Mouse (Mus musculus) limb, embryonic 12.5 days (tissue): Measurements from ENCODE around the gene Stambp. TPM values are rescaled to one million over a fixed set of nuclear protein-coding genes. Genes with fewer than 3 reads are reported as not detected.
"Not testable (repeated sequence)": the region's sequence is repeated elsewhere in the genome, so short reads cannot be mapped to it uniquely, and the experiment has no call there.

Source experiments
- ATAC-seq: fragments of 200-750 bp; cut with Nextera tagmentation; 2 replicates; pipeline ENCODE4 v1.8.0; 2017; ENCODE audit warnings: low read depth, moderate TSS enrichment; ENCODE audit not compliant: insufficient number of reproducible peaks, insufficient read depth, low FRiP score, low TSS enrichment
- H3K27ac ChIP-seq: fragments of 300-500 bp; sonication (generic); 2 replicates; pipeline ENCODE4 v1.5.1; 2016; ENCODE audit warnings: mild to moderate bottlenecking, moderate library complexity
- H3K27me3 ChIP-seq: fragments of 300-500 bp; sonication (generic); 2 replicates; pipeline ENCODE4 v1.6.1; 2016; ENCODE audit warnings: mild to moderate bottlenecking, moderate library complexity
- H3K36me3 ChIP-seq: fragments of 300-500 bp; sonication (generic); 2 replicates; pipeline ENCODE4 v1.6.1; 2016; ENCODE audit warnings: mild to moderate bottlenecking, moderate library complexity
- H3K4me1 ChIP-seq: fragments of 300-500 bp; sonication (generic); replicated peaks from 2 replicates; pipeline ENCODE4 v1.6.1; 2016
- H3K4me2 ChIP-seq: fragments of 300-500 bp; sonication (generic); 2 replicates; pipeline ENCODE4 v1.6.1; 2016; ENCODE audit warnings: mild to moderate bottlenecking, moderate library complexity
- H3K4me3 ChIP-seq: fragments of 300-500 bp; sonication (generic); replicated peaks from 2 replicates; pipeline ENCODE4 v1.5.1; 2016; ENCODE audit warnings: mild to moderate bottlenecking
- H3K9ac ChIP-seq: fragments of 300-500 bp; sonication (generic); replicated peaks from 2 replicates; pipeline ENCODE4 v1.6.1; 2016; ENCODE audit warnings: mild to moderate bottlenecking, moderate library complexity
- H3K9me3 ChIP-seq: fragments of 300-500 bp; sonication (generic); 2 replicates; pipeline ENCODE4 v1.6.1; 2016; ENCODE audit warnings: mild to moderate bottlenecking, moderate library complexity
- WGBS: fragments of 180-500 bp; shearing (Covaris S2); methylation state at CpG from one replicate; pipeline ENCODE4 v1.1.7; 2016; 5-methylcytosine and 5-hydroxymethylcytosine counted together
- polyA plus RNA-seq: library from polyadenylated mRNA; unstranded; fragments of >200 nt; fragmentation: Nextera tagmentation; extraction: Ambion mirVana; gene quantifications from 2 replicates; pipeline ENCODE4 v1.2.1, GENCODE M21; 2016

Stambp gene
- polyA plus RNA-seq, 1 experiment from 2014 or later, result 19.2 TPM

- no peak overlapping the region for H3K27ac ChIP-seq
- no peaks in the 10 kb centered on the region for H3K9me3 ChIP-seq
- H3K27me3 ChIP-seq, result no peaks in the 10 kb centered on the region
- no peaks in the 10 kb centered on the region for H3K36me3 ChIP-seq
- no peak for ATAC-seq
- H3K4me1 ChIP-seq, result no peaks in the 10 kb centered on the region
- H3K9ac ChIP-seq, result no peak overlapping the region
- no peak overlapping the region for H3K4me2 ChIP-seq
- no peak overlapping the region for H3K4me3 ChIP-seq
- 76% methylated on average over 7 of the region's 7 CpGs for WGBS
Measured at GRCm38 (mm10) chr6:83593896-83594295, 21.4 kb upstream of the Stambp start.

- H3K36me3 ChIP-seq, result no peaks in the 10 kb centered on the region
- ATAC-seq, result no peak
- H3K27ac ChIP-seq, result no peak overlapping the region
- no peak overlapping the region for H3K9ac ChIP-seq
- no peaks in the 10 kb centered on the region for H3K9me3 ChIP-seq
- WGBS, result 71% methylated on average over 8 of the region's 8 CpGs
- no peaks in the 10 kb centered on the region for H3K4me1 ChIP-seq
- H3K4me3 ChIP-seq, result no peak overlapping the region
- H3K4me2 ChIP-seq, result no peak overlapping the region
- no peaks in the 10 kb centered on the region for H3K27me3 ChIP-seq
Measured at GRCm38 (mm10) chr6:83592051-83592450, 19.5 kb upstream of the Stambp start.

GRCm38 (mm10) chr6:83590301-83590700 lies 17.8 kb upstream of the Stambp start:
- no peak overlapping the region for H3K27ac ChIP-seq
- H3K27me3 ChIP-seq, result no peaks in the 10 kb centered on the region
- H3K36me3 ChIP-seq, result no peaks in the 10 kb centered on the region
- H3K4me1 ChIP-seq, result no peaks in the 10 kb centered on the region
- H3K4me3 ChIP-seq, result no peak overlapping the region
- no peak overlapping the region for H3K4me2 ChIP-seq
- 88% methylated on average over 3 of the region's 3 CpGs for WGBS
- no peak for ATAC-seq
- H3K9ac ChIP-seq, result no peak overlapping the region
- no peaks in the 10 kb centered on the region for H3K9me3 ChIP-seq

- H3K9me3 ChIP-seq, H3K36me3 ChIP-seq, H3K27ac ChIP-seq, H3K9ac ChIP-seq, ATAC-seq, H3K4me1 ChIP-seq, H3K4me3 ChIP-seq, H3K4me2 ChIP-seq: not testable (repeated sequence)
- peaks cover 10% of the 10 kb centered on the region; the same call in 1 of the 2 replicates for H3K27me3 ChIP-seq
- 89% methylated on average over 8 of the region's 8 CpGs for WGBS
Measured at GRCm38 (mm10) chr6:83587191-83587590, 14.7 kb upstream of the Stambp start.

- H3K4me3 ChIP-seq, H3K9ac ChIP-seq, H3K27ac ChIP-seq, H3K4me2 ChIP-seq, H3K36me3 ChIP-seq, H3K4me1 ChIP-seq, ATAC-seq, H3K9me3 ChIP-seq: not testable (repeated sequence)
- peaks cover 19% of the 10 kb centered on the region; the same call in 1 of the 2 replicates for H3K27me3 ChIP-seq
- WGBS, result 87% methylated on average over 9 of the region's 9 CpGs
Measured at GRCm38 (mm10) chr6:83585328-83585727, 12.8 kb upstream of the Stambp start.

GRCm38 (mm10) chr6:83583591-83583990 lies 11.1 kb upstream of the Stambp start:
- H3K36me3 ChIP-seq, result no peaks in the 10 kb centered on the region
- H3K4me1 ChIP-seq, result no peaks in the 10 kb centered on the region
- no peak overlapping the region for H3K27ac ChIP-seq
- H3K4me3 ChIP-seq, result no peak overlapping the region
- H3K4me2 ChIP-seq, result no peak overlapping the region
- no peak overlapping the region for H3K9ac ChIP-seq
- H3K9me3 ChIP-seq, result no peaks in the 10 kb centered on the region
- no peak for ATAC-seq
- WGBS, result 62% methylated on average over 2 of the region's 2 CpGs
- peaks cover 21% of the 10 kb centered on the region; the same call in 1 of the 2 replicates for H3K27me3 ChIP-seq

- Histone ChIP-seq H3K4me1 (no peaks in the 10 kb centered on the region), H3K9me3 (no peaks in the 10 kb centered on the region), H3K9ac (no peak overlapping the region), H3K27ac (no peak overlapping the region), H3K27me3 (peaks cover 21% of the 10 kb centered on the region; the same call in 1 of the 2 replicates), H3K36me3 (no peaks in the 10 kb centered on the region), H3K4me3 (no peak overlapping the region), H3K4me2 (no peak overlapping the region)
- WGBS, result 2% methylated on average over 6 of the region's 6 CpGs
- ATAC-seq, result no peak
Measured at GRCm38 (mm10) chr6:83582938-83583270, 10.4 kb upstream of the Stambp start.

GRCm38 (mm10) chr6:83582135-83582937 lies 9.8 kb upstream of the Stambp start:
- WGBS, result 48% methylated on average over 20 of the region's 20 CpGs
- no peak overlapping the region for H3K9ac ChIP-seq
- H3K4me3 ChIP-seq, result no peak overlapping the region
- H3K27me3 ChIP-seq, result peaks cover 21% of the 10 kb centered on the region; the same call in 1 of the 2 replicates
- ATAC-seq, result no peak
- no peak overlapping the region for H3K4me2 ChIP-seq
- no peaks in the 10 kb centered on the region for H3K4me1 ChIP-seq
- H3K9me3 ChIP-seq, result no peaks in the 10 kb centered on the region
- no peaks in the 10 kb centered on the region for H3K36me3 ChIP-seq
- no peak overlapping the region for H3K27ac ChIP-seq

GRCm38 (mm10) chr6:83577534-83577933 lies 5.0 kb upstream of the Stambp start:
- H3K4me1 ChIP-seq, result peaks cover 5% of the 10 kb centered on the region; the same call in 1 of the 2 replicates
- peaks cover 14% of the 10 kb centered on the region for H3K27me3 ChIP-seq
- H3K4me2 ChIP-seq, result no peak overlapping the region
- H3K4me3 ChIP-seq, result no peak overlapping the region
- no peak overlapping the region for H3K27ac ChIP-seq
- no peaks in the 10 kb centered on the region for H3K36me3 ChIP-seq
- no peak for ATAC-seq
- H3K9me3 ChIP-seq, result no peaks in the 10 kb centered on the region
- H3K9ac ChIP-seq, result no peak overlapping the region

GRCm38 (mm10) chr6:83575609-83576008 lies 3.1 kb upstream of the Stambp start:
- H3K4me1 ChIP-seq, result peaks cover 13% of the 10 kb centered on the region
- no peaks in the 10 kb centered on the region for H3K9me3 ChIP-seq
- H3K36me3 ChIP-seq, result no peaks in the 10 kb centered on the region
- H3K4me3 ChIP-seq, result no peak overlapping the region
- no peak for ATAC-seq
- H3K4me2 ChIP-seq, result no peak overlapping the region
- peaks cover 3% of the 10 kb centered on the region for H3K27me3 ChIP-seq
- no peak overlapping the region for H3K27ac ChIP-seq
- H3K9ac ChIP-seq, result no peak overlapping the region
- WGBS, result 82% methylated on average over 4 of the region's 4 CpGs

- peak overlapping the region; percentile 75 for H3K4me3 ChIP-seq
- no peaks in the 10 kb centered on the region for H3K9me3 ChIP-seq
- WGBS, result 5% methylated on average over 37 of the region's 37 CpGs
- peak overlapping the region; percentile 91 for H3K4me2 ChIP-seq
- H3K9ac ChIP-seq, result peak overlapping the region; percentile 77
- ATAC-seq, result peak; percentile 87
- peaks cover 21% of the 10 kb centered on the region for H3K36me3 ChIP-seq
- H3K4me1 ChIP-seq, result peaks cover 13% of the 10 kb centered on the region
- no peaks in the 10 kb centered on the region; the same call in 1 of the 2 replicates for H3K27me3 ChIP-seq
- peak overlapping the region; percentile 35; the same call in 1 of the 2 replicates for H3K27ac ChIP-seq
Measured at GRCm38 (mm10) chr6:83571840-83572667, 475 bp downstream of the Stambp start.
